Comparison of ENCODE assay signal across 16 mouse cellular contexts in the genomic region with DNA sequence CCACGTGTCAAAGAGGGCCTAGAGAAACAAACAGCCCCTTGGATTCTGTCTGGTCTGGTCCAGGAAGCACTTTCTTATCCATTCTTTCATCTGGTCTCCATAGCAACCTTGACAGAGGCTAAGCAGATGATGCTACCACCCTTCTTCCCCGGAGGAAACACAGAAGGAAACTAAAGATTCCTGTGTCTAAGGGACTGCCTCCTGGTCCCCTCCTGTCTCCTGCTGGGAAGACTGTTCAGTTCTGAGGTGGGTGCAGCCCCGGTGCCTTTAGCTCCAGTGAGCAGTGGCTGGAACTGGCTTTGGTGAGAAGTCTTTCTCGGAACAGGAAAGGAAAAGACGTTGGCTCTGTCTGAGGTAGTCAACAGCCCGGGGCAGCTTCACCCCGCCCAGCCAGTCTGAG. TPM values are rescaled to one million over a fixed set of nuclear protein-coding genes. Genes with fewer than 3 reads are reported as not detected.
DNase-seq lines count a peak whose midpoint lies in the region; ATAC-seq lines count a peak whose summit lies in the region.
"Had no signal": no experiment of that assay in that cellular context is flagged by ENCODE, and none has a peak within 500 bp of the region (broad histone marks: within the 10 kb centered on the region; RNA-seq: fewer than 3 reads in every experiment).

No protein-coding gene starts in this region.

- peaks cover 5% of the 10 kb centered on the region; the same call in 1 of the 2 replicates for H3K9me3 ChIP-seq in heart, embryonic 12.5 days (replicated peaks)
- H3K9me3 ChIP-seq: kidney, embryonic 15.5 days; liver, embryonic 15.5 days had no signal

- H3K4me3 ChIP-seq in heart, embryonic 12.5 days, result no peak overlapping the region
- H3K4me3 ChIP-seq: kidney, embryonic 15.5 days; liver, embryonic 15.5 days had no signal

- H3K36me3 ChIP-seq in heart, embryonic 12.5 days, result no peaks in the 10 kb centered on the region
- H3K36me3 ChIP-seq: kidney, embryonic 15.5 days; liver, embryonic 15.5 days had no signal

- WGBS in heart, embryonic 12.5 days, result 25% methylated on average over 7 of the region's 7 CpGs

- peaks cover 13% of the 10 kb centered on the region for H3K4me1 ChIP-seq in heart, embryonic 12.5 days (replicated peaks)

- no peak for ATAC-seq in heart, embryonic 12.5 days (ENCODE audit: insufficient number of reproducible peaks, low FRiP score)
- ATAC-seq: activated CD4-positive, CD25-positive, alpha-beta regulatory T cell, adult 4 months had no signal

- no peaks in the 10 kb centered on the region for H3K27me3 ChIP-seq in heart, embryonic 12.5 days (replicated peaks)
- H3K27me3 ChIP-seq: kidney, embryonic 15.5 days; liver, embryonic 15.5 days had no signal

- DNase-seq in embryo, embryonic 10 days (ENCODE audit: low spot score), result peak; percentile 42
- no peak for DNase-seq in embryo, embryonic 9.5 days (ENCODE audit: extremely low spot score)
- DNase-seq in right cerebral cortex, postnatal 25 days, result peak; percentile 17
- no peak for DNase-seq in right cerebral cortex, postnatal 14 days
- DNase-seq in lung, postnatal 14 days, result peak; percentile 8
- DNase-seq in layer of hippocampus, adult 18-20 months (ENCODE audit: low spot score in 2 of 2), result no peak
- DNase-seq in urinary bladder, postnatal 36 days (ENCODE audit: low spot score in 2 of 2), result no peak
- DNase-seq: cerebellum, adult 2 months; gastrocnemius, postnatal 10 days; left cerebral cortex, postnatal 4 days had no signal

- H3K4me2 ChIP-seq in heart, embryonic 12.5 days, result no peak overlapping the region
- H3K4me2 ChIP-seq: heart, embryonic 11.5 days; kidney, embryonic 15.5 days; liver, embryonic 15.5 days had no signal

- no peak overlapping the region for H3K9ac ChIP-seq in heart, embryonic 12.5 days
- H3K9ac ChIP-seq: kidney, embryonic 15.5 days; liver, embryonic 15.5 days had no signal

- no peak overlapping the region for H3K27ac ChIP-seq in heart, embryonic 12.5 days (ENCODE audit: poor library complexity, severe bottlenecking)
- H3K27ac ChIP-seq: kidney, embryonic 15.5 days; liver, embryonic 15.5 days had no signal

RNA-seq across cellular contexts. Expression of a gene that starts 47.1 kb away (rescaled TPM):
- polyA plus RNA-seq in heart, embryonic 12.5 days (2016; fragmentation: Nextera tagmentation; extraction: Ambion mirVana), result 0.82 and 0.98 TPM in 2 replicates
- 1 to 10 TPM; 1.9 to 2.0 TPM for total RNA-seq in layer of hippocampus, adult 18-20 months (2021)
- total RNA-seq: monocyte, adult 5-6 weeks had no signal
- polyA plus RNA-seq: activated CD4-positive, CD25-positive, alpha-beta regulatory T cell, adult 4 months had no signal

Comparison
In these comparisons a context has a peak if more than half of its experiments do, and no peak if none do; other contexts are left out.
1. DNase-seq: peak in embryo, embryonic 10 days (single experiment), right cerebral cortex, postnatal 25 days (single experiment) and lung, postnatal 14 days (single experiment); none in embryo, embryonic 9.5 days (single experiment), right cerebral cortex, postnatal 14 days (single experiment), layer of hippocampus, adult 18-20 months (0 of 2) and urinary bladder, postnatal 36 days (0 of 2).